Mouse (Mus musculus): ENCODE data around the gene Fut11.

- TF ChIP-seq CTCF (IDR thresholded peaks at IDR 0.05; ENCODE audit: low read depth) (no peak), EP300 (IDR thresholded peaks at IDR 0.05; ENCODE audit: low read depth) (no peak)
These were observed 7.5 kb downstream of the Fut11 start for GRCm38 (mm10) chr14:20702096-20702740.

Data from liver, embryonic 14.5 days (tissue).